Comparison of ENCODE assay signal across 20 mouse cellular contexts in the genomic region with DNA sequence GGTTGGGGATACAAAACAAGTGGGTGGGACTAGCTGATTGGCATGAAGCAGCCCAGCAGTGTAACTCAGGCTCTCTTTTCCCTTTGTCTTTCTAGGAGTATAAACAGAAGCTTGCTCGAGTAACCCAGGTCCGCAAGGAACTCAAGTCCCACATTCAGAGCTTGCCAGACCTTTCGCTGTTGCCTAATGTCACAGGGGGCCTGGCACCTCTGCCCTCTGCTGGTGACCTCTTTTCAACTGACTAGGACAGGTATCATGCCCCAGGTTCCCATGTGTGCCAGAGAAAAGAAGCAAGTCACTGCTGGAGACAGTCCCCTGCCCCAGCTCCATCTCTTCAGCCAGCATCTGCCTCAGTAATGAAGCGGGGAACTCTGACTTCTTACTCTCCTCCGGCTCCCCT.
"Had no signal": no experiment of that assay in that cellular context is flagged by ENCODE, and none has a peak within 500 bp of the region (broad histone marks: within the 10 kb centered on the region; RNA-seq: fewer than 3 reads in every experiment).

No protein-coding gene starts in this region.

- H3K9me3 ChIP-seq: kidney, embryonic 15.5 days; liver, embryonic 15.5 days; neural tube, embryonic 13.5 days; stomach, embryonic 15.5 days had no signal

- H3K4me2 ChIP-seq: kidney, embryonic 15.5 days; liver, embryonic 15.5 days; midbrain, embryonic 11.5 days; neural tube, embryonic 13.5 days; stomach, embryonic 15.5 days had no signal

- H3K27ac ChIP-seq: kidney, embryonic 15.5 days; left cerebral cortex, adult 2 months; liver, embryonic 15.5 days; neural tube, embryonic 13.5 days; stomach, embryonic 15.5 days had no signal

- H3K4me3 ChIP-seq: kidney, embryonic 15.5 days; left cerebral cortex, adult 2 months; liver, embryonic 15.5 days; myocyte; neural tube, embryonic 13.5 days; stomach, embryonic 15.5 days had no signal

- DNase-seq: kidney, adult 11 months; kidney, adult 8-10 months; kidney, postnatal 10 days; kidney, postnatal 36 days; layer of hippocampus, postnatal 36 days; lung, adult 2 months; lung, postnatal 14 days; lung, postnatal 4 days; midbrain, embryonic 14.5 days; retina, postnatal 1 day; right cerebral cortex, postnatal 25 days; spleen, adult 18-20 months; thymus, postnatal 25 days had no signal

- H3K9ac ChIP-seq: kidney, embryonic 15.5 days; liver, embryonic 15.5 days; neural tube, embryonic 13.5 days; stomach, embryonic 15.5 days had no signal

- H3K27me3 ChIP-seq: kidney, embryonic 15.5 days; liver, embryonic 15.5 days; neural tube, embryonic 13.5 days; stomach, embryonic 15.5 days had no signal
